Mouse (Mus musculus): ENCODE results near the gene Bcl10. TPM values are rescaled to one million over a fixed set of nuclear protein-coding genes. Genes with fewer than 3 reads are reported as not detected.

Bcl10 gene
- polyA plus RNA-seq, 1 experiment from 2014 or later, result 39.1 TPM

DNA sequence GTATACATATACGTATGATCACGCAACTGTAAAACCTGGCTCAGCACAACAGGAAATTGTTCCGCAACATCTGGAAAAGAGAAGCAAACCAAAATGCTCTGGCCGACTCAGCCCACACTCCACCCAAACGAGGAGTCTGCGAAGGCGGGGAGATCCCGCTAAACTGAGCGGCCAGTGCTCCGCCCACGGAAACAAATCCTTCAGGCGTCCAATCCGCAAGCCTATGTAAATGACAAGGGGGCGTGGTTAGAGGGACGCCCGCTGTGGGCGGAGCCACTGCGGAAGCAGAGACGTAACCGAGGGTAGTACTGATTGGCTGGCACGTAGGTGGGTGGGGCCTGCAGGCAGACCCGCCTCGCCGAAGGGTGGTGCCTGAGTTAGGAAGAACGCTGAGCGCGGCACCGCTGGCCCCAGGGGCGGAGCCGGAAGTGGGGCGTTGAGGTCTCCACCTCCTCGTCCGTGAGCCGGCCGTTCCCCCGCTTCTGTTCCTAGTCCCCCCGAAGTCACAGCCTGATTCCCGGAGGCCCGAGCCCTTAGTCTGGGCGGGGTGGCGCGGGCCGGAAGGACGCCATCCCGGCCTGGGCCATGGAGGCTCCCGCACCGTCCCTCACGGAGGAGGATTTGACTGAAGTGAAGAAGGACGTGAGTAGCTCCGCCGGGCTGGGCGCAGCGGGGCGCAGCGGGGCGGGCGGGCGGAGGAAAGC is 1.4 kb downstream of the Bcl10 start:
- ATAC-seq, result peak; percentile 99
- Histone ChIP-seq H3K9ac (ENCODE audit: low read depth, low read length) (peak overlapping the region; percentile 94), H3K4me1 (replicated peaks; ENCODE audit: control insufficient read depth, insufficient read depth, low read length) (peaks cover 8% of the 10 kb centered on the region), H3K27me3 (replicated peaks; ENCODE audit: control insufficient read depth, insufficient read depth, low read length) (no peaks in the 10 kb centered on the region), H3K4me2 (replicated peaks; ENCODE audit: low read depth) (peak overlapping the region; percentile 68), H3K4me3 (ENCODE audit: low read depth, low read length) (peak overlapping the region; percentile 79), H3K36me3 (ENCODE audit: control insufficient read depth, insufficient read depth) (peaks cover 10% of the 10 kb centered on the region), H3K27ac (ENCODE audit: low read depth, low read length) (peak overlapping the region; percentile 98), H3K9me3 (ENCODE audit: control insufficient read depth) (no peaks in the 10 kb centered on the region)
- WGBS, result under 1% methylated on average over 58 of the region's 58 CpGs
- no peak for TF ChIP-seq CTCF (IDR thresholded peaks at IDR 0.05; ENCODE audit: low read depth)

DNA sequence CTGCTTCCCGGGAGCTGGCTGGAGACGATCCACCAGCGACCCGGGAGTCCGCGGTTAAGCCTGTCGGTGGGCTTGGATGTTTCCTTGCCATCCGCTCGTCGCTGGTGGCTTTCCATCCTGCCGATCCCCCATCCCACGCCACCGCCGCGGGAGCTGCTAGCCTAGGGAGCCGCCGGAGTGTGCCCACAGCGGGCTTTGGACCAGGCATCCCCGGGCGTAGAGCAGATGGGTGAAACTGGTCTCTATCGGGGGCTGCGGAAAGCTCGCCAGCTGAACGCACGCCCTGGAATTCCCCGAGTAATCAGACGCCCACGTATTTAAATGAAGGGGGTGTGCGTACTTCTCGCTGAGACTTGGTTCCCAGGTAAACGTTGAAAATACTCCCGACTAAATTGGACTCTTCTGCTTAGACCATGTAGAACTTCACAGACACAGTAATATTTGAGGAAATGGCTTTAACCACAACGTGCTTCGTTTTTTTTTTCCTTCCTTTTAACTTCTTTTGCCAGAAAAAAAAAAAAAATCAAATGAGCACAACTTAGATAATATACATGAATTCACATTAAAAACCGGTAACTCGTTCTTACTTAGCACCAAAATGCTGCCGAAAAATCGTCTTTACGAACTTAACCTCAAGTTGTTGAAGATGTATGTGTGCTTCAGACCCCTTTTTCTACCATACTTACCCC is 2.2 kb downstream of the Bcl10 start:
- Histone ChIP-seq H3K36me3 (ENCODE audit: control insufficient read depth, insufficient read depth) (peaks cover 10% of the 10 kb centered on the region), H3K27ac (ENCODE audit: low read depth, low read length) (peak overlapping the region; percentile 98), H3K4me2 (replicated peaks; ENCODE audit: low read depth) (peak overlapping the region; percentile 68), H3K4me3 (ENCODE audit: low read depth, low read length) (peak overlapping the region; percentile 79), H3K9ac (ENCODE audit: low read depth, low read length) (peak overlapping the region; percentile 94), H3K9me3 (ENCODE audit: control insufficient read depth) (no peaks in the 10 kb centered on the region), H3K27me3 (replicated peaks; ENCODE audit: control insufficient read depth, insufficient read depth, low read length) (no peaks in the 10 kb centered on the region), H3K4me1 (replicated peaks; ENCODE audit: control insufficient read depth, insufficient read depth, low read length) (peaks cover 8% of the 10 kb centered on the region)
- TF ChIP-seq CTCF (IDR thresholded peaks at IDR 0.05; ENCODE audit: low read depth), result no peak
- peak; percentile 5; the same call in 1 of the 2 replicates for ATAC-seq
- WGBS, result 2% methylated on average over 39 of the region's 39 CpGs

DNA sequence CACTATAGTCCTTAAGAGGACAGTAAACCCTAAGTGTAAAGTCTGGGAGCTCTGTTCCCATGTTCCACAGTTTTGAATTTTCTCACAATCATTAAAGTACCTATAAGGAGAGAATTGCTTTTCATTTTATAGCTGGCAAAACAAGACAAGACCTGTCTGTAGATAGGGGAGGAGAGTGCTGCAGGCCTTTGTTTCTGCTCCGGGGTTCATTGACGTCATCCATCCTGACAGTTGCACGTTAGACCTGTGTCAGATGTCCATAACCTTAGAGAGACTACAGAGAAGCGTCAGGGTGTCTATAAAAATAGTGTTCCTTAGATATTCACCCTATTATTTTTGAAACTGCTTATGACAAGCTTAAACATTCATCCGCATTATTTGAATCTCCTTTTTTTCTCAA is 2.9 kb downstream of the Bcl10 start:
- 29% methylated on average over 5 of the region's 5 CpGs for WGBS
- no peak for ATAC-seq
- Histone ChIP-seq H3K27ac (ENCODE audit: low read depth, low read length) (no peak overlapping the region), H3K36me3 (ENCODE audit: control insufficient read depth, insufficient read depth) (peaks cover 13% of the 10 kb centered on the region), H3K4me2 (replicated peaks; ENCODE audit: low read depth) (peak overlapping the region; percentile 68), H3K4me1 (replicated peaks; ENCODE audit: control insufficient read depth, insufficient read depth, low read length) (peaks cover 8% of the 10 kb centered on the region), H3K9ac (ENCODE audit: low read depth, low read length) (no peak overlapping the region; the same call in 1 of the 2 replicates), H3K27me3 (replicated peaks; ENCODE audit: control insufficient read depth, insufficient read depth, low read length) (no peaks in the 10 kb centered on the region), H3K9me3 (ENCODE audit: control insufficient read depth) (no peaks in the 10 kb centered on the region), H3K4me3 (ENCODE audit: low read depth, low read length) (peak overlapping the region; percentile 79)
- TF ChIP-seq CTCF (IDR thresholded peaks at IDR 0.05; ENCODE audit: low read depth), result no peak

DNA sequence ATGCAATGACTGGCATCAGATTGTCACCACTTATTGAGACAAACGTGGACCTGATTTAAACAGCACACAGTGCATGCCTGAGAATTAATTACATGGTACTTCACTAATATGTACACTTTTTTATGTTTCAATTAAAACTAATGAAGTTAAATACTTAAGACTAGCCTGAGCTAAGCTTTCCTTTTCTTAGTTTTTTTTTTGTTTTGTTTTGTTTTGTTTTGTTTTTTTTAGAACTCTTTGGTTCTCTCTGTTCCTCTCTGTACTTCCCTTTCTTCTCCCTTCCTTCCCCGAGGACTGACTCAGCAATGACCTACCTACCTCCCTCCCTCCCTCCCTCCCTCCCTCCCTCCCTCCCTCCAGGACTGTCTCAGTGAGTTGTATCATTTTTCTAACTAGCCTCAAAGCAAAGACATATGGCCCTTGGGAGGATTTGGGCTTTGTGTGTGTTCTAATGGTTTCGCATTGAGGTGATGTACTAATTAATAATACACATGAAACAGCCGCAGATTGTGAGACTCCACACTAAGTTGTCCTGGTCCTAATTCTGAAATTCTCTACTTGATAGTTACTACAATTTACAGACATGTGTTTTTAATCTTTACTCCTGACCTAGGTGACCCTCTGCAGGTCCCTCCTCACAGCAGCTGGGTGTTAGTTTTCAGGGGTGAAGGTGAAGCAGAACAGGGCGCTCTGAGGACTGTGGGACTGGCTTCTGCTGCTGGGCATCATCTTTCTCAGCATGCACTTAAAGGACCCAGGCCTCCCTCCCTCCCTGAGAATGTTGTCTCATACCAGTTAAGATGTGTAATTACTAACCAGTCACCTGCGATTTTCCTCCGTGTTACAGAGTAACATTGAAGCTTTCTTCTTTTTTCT is 7.2 kb downstream of the Bcl10 start:
- Histone ChIP-seq H3K9ac (ENCODE audit: low read depth, low read length) (no peak overlapping the region), H3K4me3 (ENCODE audit: low read depth, low read length) (no peak overlapping the region), H3K27me3 (replicated peaks; ENCODE audit: control insufficient read depth, insufficient read depth, low read length) (no peaks in the 10 kb centered on the region), H3K4me1 (replicated peaks; ENCODE audit: control insufficient read depth, insufficient read depth, low read length) (0 out of 2 replicates have a peak, but pooled peaks cover 3% of the 10 kb centered on the region), H3K4me2 (replicated peaks; ENCODE audit: low read depth) (no peak overlapping the region), H3K9me3 (ENCODE audit: control insufficient read depth) (no peaks in the 10 kb centered on the region), H3K27ac (ENCODE audit: low read depth, low read length) (no peak overlapping the region), H3K36me3 (ENCODE audit: control insufficient read depth, insufficient read depth) (peaks cover 44% of the 10 kb centered on the region)
- WGBS, result 68% methylated on average over 7 of the region's 7 CpGs
- no peak for TF ChIP-seq CTCF (IDR thresholded peaks at IDR 0.05; ENCODE audit: low read depth)
- ATAC-seq, result no peak

GRCm38 (mm10) chr3:145933845-145934244 is 11.2 kb downstream of the Bcl10 start:
- H3K27ac ChIP-seq (ENCODE audit: low read depth, low read length), result no peak overlapping the region
- H3K4me3 ChIP-seq (ENCODE audit: low read depth, low read length), result no peak overlapping the region
- no peak for ATAC-seq
- TF ChIP-seq CTCF (IDR thresholded peaks at IDR 0.05; ENCODE audit: low read depth), result no peak
- 58% methylated on average over 9 of the region's 9 CpGs for WGBS
- H3K27me3 ChIP-seq (replicated peaks; ENCODE audit: control insufficient read depth, insufficient read depth, low read length), result no peaks in the 10 kb centered on the region
- H3K36me3 ChIP-seq (ENCODE audit: control insufficient read depth, insufficient read depth), result peaks cover 44% of the 10 kb centered on the region
- H3K4me1 ChIP-seq (replicated peaks; ENCODE audit: control insufficient read depth, insufficient read depth, low read length), result 0 out of 2 replicates have a peak, but pooled peaks cover 2% of the 10 kb centered on the region
- no peak overlapping the region for H3K4me2 ChIP-seq (replicated peaks; ENCODE audit: low read depth)
- no peak overlapping the region for H3K9ac ChIP-seq (ENCODE audit: low read depth, low read length)
- no peaks in the 10 kb centered on the region for H3K9me3 ChIP-seq (ENCODE audit: control insufficient read depth)

Data from intestine, postnatal 0 days (tissue).